Comparison of ENCODE assay signal across 17 mouse cellular contexts in the genomic region with DNA sequence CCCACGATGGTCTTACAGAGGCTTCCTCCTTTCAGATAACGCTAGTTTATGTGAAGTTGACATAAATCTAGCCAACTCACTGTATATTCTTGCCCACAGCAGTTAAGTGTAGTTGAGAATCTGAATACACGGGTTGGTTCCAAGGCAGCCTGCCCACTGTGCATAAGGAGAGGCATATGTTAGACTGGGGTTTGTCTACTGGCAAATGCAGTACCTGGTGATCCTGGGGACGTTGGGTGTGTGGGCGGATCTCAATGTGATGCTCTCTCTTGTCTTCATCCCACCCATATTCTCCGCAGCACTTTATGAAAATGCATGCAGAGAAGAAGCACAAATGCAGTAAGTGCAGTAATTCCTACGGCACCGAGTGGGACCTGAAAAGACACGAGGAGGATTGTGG. TPM values are rescaled to one million over a fixed set of nuclear protein-coding genes. Genes with fewer than 3 reads are reported as not detected.
A peak's percentile ranks its signal among the peaks of the same experiment; 100 is the strongest.
DNase-seq lines count a peak whose midpoint lies in the region; ATAC-seq and TF ChIP-seq lines count a peak whose summit lies in the region.
"Had no signal": no experiment of that assay in that cellular context is flagged by ENCODE, and none has a peak within 500 bp of the region (broad histone marks: within the 10 kb centered on the region; RNA-seq: fewer than 3 reads in every experiment).

No protein-coding gene starts in this region.

- no peaks in the 10 kb centered on the region for H3K9me3 ChIP-seq in forebrain, embryonic 11.5 days (ENCODE audit: control insufficient read depth, low read length)
- H3K9me3 ChIP-seq: forebrain, embryonic 15.5 days; liver, embryonic 12.5 days; lung, embryonic 15.5 days; stomach, embryonic 15.5 days had no signal

- H3K4me2 ChIP-seq in forebrain, embryonic 11.5 days (ENCODE audit: low read depth, low read length, severe bottlenecking) = no peak overlapping the region
- H3K4me2 ChIP-seq: forebrain, embryonic 15.5 days; heart, embryonic 11.5 days; liver, embryonic 12.5 days; lung, embryonic 15.5 days; stomach, embryonic 15.5 days had no signal

- H3K36me3 ChIP-seq in forebrain, embryonic 11.5 days (ENCODE audit: control insufficient read depth, insufficient read depth, low read length) = peaks cover 3% of the 10 kb centered on the region; the same call in 1 of the 2 replicates

- no peak overlapping the region for H3K9ac ChIP-seq in forebrain, embryonic 11.5 days (ENCODE audit: low read length)
- H3K9ac ChIP-seq: forebrain, embryonic 15.5 days; liver, embryonic 12.5 days; lung, embryonic 15.5 days; stomach, embryonic 15.5 days had no signal

- intact Hi-C loops in heart, postnatal 36 days (cut with DNase I) = no loop called here

- H3K27ac ChIP-seq in layer of hippocampus, adult 2 months = no peak overlapping the region
- H3K27ac ChIP-seq in forebrain, embryonic 11.5 days (ENCODE audit: low read depth, low read length) = no peak overlapping the region
- H3K27ac ChIP-seq: forebrain, embryonic 15.5 days; liver, embryonic 12.5 days; lung, embryonic 15.5 days; stomach, embryonic 15.5 days had no signal

- no peak for TF ChIP-seq CTCF in layer of hippocampus, adult 2 months (conservative IDR thresholded peaks at IDR 0.05)

- DNase-seq in frontal cortex, adult 2 months (ENCODE audit: extremely low spot score in 1 of 2, low spot score in 1 of 2) = peak; percentile 90 to 92
- peak; percentile 70 to 86 for DNase-seq in layer of hippocampus, adult 2 months (ENCODE audit: low spot score in 2 of 2)
- peak; percentile 53 to 95 for DNase-seq in left cerebral cortex, adult 8-10 months (ENCODE audit: low spot score in 2 of 2)
- peak; percentile 84 for DNase-seq in right cerebral cortex, postnatal 25 days
- DNase-seq in heart, postnatal 36 days = no peak
- DNase-seq in forebrain, embryonic 11.5 days (ENCODE audit: low spot score) = no peak
- DNase-seq: cerebellum, adult 8-10 months; embryo, embryonic 11 days; heart, postnatal 4 days; thymus, postnatal 25 days had no signal

- ATAC-seq in megakaryocyte progenitor cell, adult 5-6 weeks (replicated peaks; ENCODE audit: poor library complexity) = no peak
- ATAC-seq in forebrain, embryonic 11.5 days (replicated peaks; ENCODE audit: low FRiP score) = no peak
- ATAC-seq: forebrain, embryonic 15.5 days; liver, embryonic 12.5 days; midbrain, embryonic 16.5 days had no signal

- H3K4me3 ChIP-seq in layer of hippocampus, adult 2 months = no peak overlapping the region
- no peak overlapping the region for H3K4me3 ChIP-seq in forebrain, embryonic 11.5 days (ENCODE audit: low read depth, low read length)
- H3K4me3 ChIP-seq: forebrain, embryonic 15.5 days; liver, embryonic 12.5 days; lung, embryonic 15.5 days; stomach, embryonic 15.5 days had no signal

- 93% methylated on average over 9 of the region's 9 CpGs for WGBS in forebrain, embryonic 11.5 days

- no peaks in the 10 kb centered on the region for H3K27me3 ChIP-seq in forebrain, embryonic 11.5 days (ENCODE audit: control insufficient read depth, insufficient read depth, low read length)
- H3K27me3 ChIP-seq: forebrain, embryonic 15.5 days; liver, embryonic 12.5 days; lung, embryonic 15.5 days; stomach, embryonic 15.5 days had no signal

- H3K4me1 ChIP-seq in forebrain, embryonic 11.5 days (replicated peaks; ENCODE audit: control insufficient read depth, insufficient read depth, low read length) = no peaks in the 10 kb centered on the region
- H3K4me1 ChIP-seq: forebrain, embryonic 15.5 days had no signal

RNA-seq across cellular contexts. Expression of a gene that starts 11.2 kb away (rescaled TPM):
- 31.6 and 33.1 TPM in 2 replicates for polyA plus RNA-seq in frontal cortex, adult 2 months (2012; rRNA removed)
- total RNA-seq in layer of hippocampus, adult 2 months (2021) = 10 to 100 TPM; 41.6 to 42.2 TPM
- total RNA-seq in left cerebral cortex, adult 8-10 months (2022) = 10 to 100 TPM; 66.7 to 75.1 (median 71.3) TPM
- total RNA-seq in heart, postnatal 36 days (2021) = 10 to 100 TPM; 14.6 to 17.4 TPM
- 11.4 and 14.3 TPM in 2 replicates for total RNA-seq in megakaryocyte progenitor cell, adult 5-6 weeks (2015)
- 10.8 and 11.1 TPM in 2 replicates for total RNA-seq in megakaryocyte progenitor cell, adult 5-6 weeks (2017)
- 18.6 and 19.8 TPM in 2 replicates for polyA plus RNA-seq in forebrain, embryonic 11.5 days (2014; fragmentation: Nextera tagmentation; extraction: Ambion mirVana)

RNA-seq across cellular contexts. Expression of a gene that starts 24.3 kb away (rescaled TPM):
- polyA plus RNA-seq in frontal cortex, adult 2 months (2012; rRNA removed) = 5.8 and 6.0 TPM in 2 replicates
- 1 to 10 TPM; 6.9 to 7.5 TPM for total RNA-seq in layer of hippocampus, adult 2 months (2021)
- 10 to 100 TPM; 10.7 to 11.9 (median 11.3) TPM for total RNA-seq in left cerebral cortex, adult 8-10 months (2022)
- under 1 TPM; 0.39 to 0.43 TPM for total RNA-seq in heart, postnatal 36 days (2021)
- total RNA-seq in megakaryocyte progenitor cell, adult 5-6 weeks (2015) = not detected in 2 replicates
- 0.24 TPM in 1 of 2 replicates, not detected in the other for total RNA-seq in megakaryocyte progenitor cell, adult 5-6 weeks (2017)
- polyA plus RNA-seq in forebrain, embryonic 11.5 days (2014; fragmentation: Nextera tagmentation; extraction: Ambion mirVana) = 2.8 and 4.4 TPM in 2 replicates

RNA-seq across cellular contexts. Expression of a gene that starts 32.9 kb away (rescaled TPM):
- 1.7 and 2.1 TPM in 2 replicates for polyA plus RNA-seq in frontal cortex, adult 2 months (2012; rRNA removed)
- 1 to 10 TPM; 1.5 to 1.7 TPM for total RNA-seq in layer of hippocampus, adult 2 months (2021)
- total RNA-seq in left cerebral cortex, adult 8-10 months (2022) = 1 to 10 TPM; 1.7 to 3.6 (median 2.7) TPM
- total RNA-seq in heart, postnatal 36 days (2021) = under 1 TPM; 0.95 to 1.00 TPM
- 47.2 and 48.4 TPM in 2 replicates for total RNA-seq in megakaryocyte progenitor cell, adult 5-6 weeks (2015)
- total RNA-seq in megakaryocyte progenitor cell, adult 5-6 weeks (2017) = 32.0 and 32.2 TPM in 2 replicates
- 58.3 and 59.5 TPM in 2 replicates for polyA plus RNA-seq in forebrain, embryonic 11.5 days (2014; fragmentation: Nextera tagmentation; extraction: Ambion mirVana)

RNA-seq across cellular contexts. Expression of a gene that starts 33.2 kb away (rescaled TPM):
- 18.6 and 19.8 TPM in 2 replicates for polyA plus RNA-seq in frontal cortex, adult 2 months (2012; rRNA removed)
- 10 to 100 TPM; 11.9 to 13.5 TPM for total RNA-seq in layer of hippocampus, adult 2 months (2021)
- total RNA-seq in left cerebral cortex, adult 8-10 months (2022) = 10 to 100 TPM; 12.9 to 18.6 (median 16.0) TPM
- total RNA-seq in heart, postnatal 36 days (2021) = 10 to 100 TPM; 63.5 to 72.1 TPM
- total RNA-seq in megakaryocyte progenitor cell, adult 5-6 weeks (2015) = 34.4 and 41.4 TPM in 2 replicates
- total RNA-seq in megakaryocyte progenitor cell, adult 5-6 weeks (2017) = 70.7 and 79.0 TPM in 2 replicates
- 71.4 and 83.9 TPM in 2 replicates for polyA plus RNA-seq in forebrain, embryonic 11.5 days (2014; fragmentation: Nextera tagmentation; extraction: Ambion mirVana)

RNA-seq across cellular contexts. Expression of a gene that starts 38.9 kb away (rescaled TPM):
- polyA plus RNA-seq in frontal cortex, adult 2 months (2012; rRNA removed) = 96.3 and 97.9 TPM in 2 replicates
- total RNA-seq in layer of hippocampus, adult 2 months (2021) = 10 to 100 TPM; 39.9 to 42.9 TPM
- total RNA-seq in left cerebral cortex, adult 8-10 months (2022) = 10 to 100 TPM; 40.5 to 44.8 (median 42.6) TPM
- 10 to 100 TPM; 48.8 to 52.0 TPM for total RNA-seq in heart, postnatal 36 days (2021)
- 52.1 and 59.5 TPM in 2 replicates for total RNA-seq in megakaryocyte progenitor cell, adult 5-6 weeks (2015)
- 64.6 and 71.7 TPM in 2 replicates for total RNA-seq in megakaryocyte progenitor cell, adult 5-6 weeks (2017)
- polyA plus RNA-seq in forebrain, embryonic 11.5 days (2014; fragmentation: Nextera tagmentation; extraction: Ambion mirVana) = 159 and 166 TPM in 2 replicates

Comparison
In these comparisons a context has a peak if more than half of its experiments do, and no peak if none do; other contexts are left out.
1. DNase-seq: peak in frontal cortex, adult 2 months (2 of 2), layer of hippocampus, adult 2 months (2 of 2), left cerebral cortex, adult 8-10 months (2 of 2) and right cerebral cortex, postnatal 25 days (single experiment); none in heart, postnatal 36 days (0 of 2) and forebrain, embryonic 11.5 days (single experiment).
2. RNA of a gene that starts 24.3 kb away (total RNA-seq): 10.7 to 11.9 TPM in left cerebral cortex, adult 8-10 months and 6.9 to 7.5 TPM in layer of hippocampus, adult 2 months; 0.39 to 0.43 TPM in heart, postnatal 36 days and 0.24 TPM in megakaryocyte progenitor cell, adult 5-6 weeks; every median in the first group is over 4 times any median in the second.
3. RNA of a gene that starts 32.9 kb away (total RNA-seq): 32.0 to 48.4 TPM in megakaryocyte progenitor cell, adult 5-6 weeks; 1.7 to 3.6 TPM in left cerebral cortex, adult 8-10 months, 1.5 to 1.7 TPM in layer of hippocampus, adult 2 months and 0.95 to 1.00 TPM in heart, postnatal 36 days; every median in the first group is over 4 times any median in the second.